Mouse (Mus musculus) gastrocnemius, adult 2 months (tissue): Measurements from ENCODE around the gene Stum. TPM values are rescaled to one million over a fixed set of nuclear protein-coding genes. Genes with fewer than 3 reads are reported as not detected.

Experiments
- DNase-seq: peaks from one replicate; pipeline ENCODE4 v3.0.0; 2022
- H3K27ac ChIP-seq: fragments of 200-600 bp; 2 replicates; pipeline ENCODE4 v1.8.1; 2022; ENCODE audit warnings: mild to moderate bottlenecking
- H3K4me3 ChIP-seq: fragments of 200-600 bp; 2 replicates; pipeline ENCODE4 v1.8.1; 2022; ENCODE audit warnings: mild to moderate bottlenecking, moderate library complexity
- CTCF ChIP-seq: fragments of 200-600 bp; IDR thresholded peaks from 2 replicates; pipeline ENCODE4 v1.8.1; 2022; ENCODE audit warnings: antibody characterized with exemption, mild to moderate bottlenecking, moderate library complexity
- intact Hi-C: fragments of 180-260 bp; cut with DNase I; formaldehyde crosslinking; loops from one replicate; pipeline ENCODE4 v1.15.1; 2025
- total RNA-seq, 2 experiments: library from RNA; stranded (reverse); gene quantifications; 2 replicates each; pipeline ENCODE4 v1.2.3; 2021

The Stum gene
- total RNA-seq, 2 experiments from 2014 or later, result 0.41 to 0.86 TPM

GRCm38 (mm10) chr1:180481956-180482355, 1.3 kb downstream of the Stum start:
- intact Hi-C loops, result loop anchor here (5.0 kb wide), 1 partner anchor 215 kb away; no protein-coding TSS in a partner anchor
- Histone ChIP-seq H3K4me3 (peak overlapping the region; percentile 36), H3K27ac (no peak overlapping the region)
- TF ChIP-seq CTCF, result no peak
- no peak for DNase-seq

GRCm38 (mm10) chr1:180481331-180481730, 2.0 kb downstream of the Stum start:
- Histone ChIP-seq H3K4me3 (no peak overlapping the region), H3K27ac (no peak overlapping the region)
- TF ChIP-seq CTCF, result no peak
- DNase-seq, result no peak
- intact Hi-C loops, result loop anchor here (5.0 kb wide), 1 partner anchor 214 kb away; no protein-coding TSS in a partner anchor

- no peak for TF ChIP-seq CTCF
- DNase-seq, result no peak
- H3K4me3 ChIP-seq, result no peak overlapping the region
- intact Hi-C loops, result loop anchor here (5.0 kb wide), 1 partner anchor 213 kb away; no protein-coding TSS in a partner anchor
- H3K27ac ChIP-seq, result no peak overlapping the region
Measured at GRCm38 (mm10) chr1:180480325-180480724, 3.0 kb downstream of the Stum start.

GRCm38 (mm10) chr1:180473566-180473965, 9.7 kb downstream of the Stum start:
- DNase-seq, result peak; percentile 54
- Histone ChIP-seq H3K27ac (peak overlapping the region; percentile 40; the same call in 1 of the 2 replicates), H3K4me3 (no peak overlapping the region)
- intact Hi-C loops, result no loop called here
- TF ChIP-seq CTCF, result no peak

GRCm38 (mm10) chr1:180468004-180468403, 15.3 kb downstream of the Stum start:
- no peak for TF ChIP-seq CTCF
- H3K27ac ChIP-seq, result peak overlapping the region; percentile 59
- no peak for DNase-seq
- intact Hi-C loops, result no loop called here
- no peak overlapping the region for H3K4me3 ChIP-seq

- DNase-seq, result no peak
- intact Hi-C loops, result no loop called here
- no peak for TF ChIP-seq CTCF
- Histone ChIP-seq H3K27ac (no peak overlapping the region), H3K4me3 (no peak overlapping the region)
Measured at GRCm38 (mm10) chr1:180465620-180466019, 17.7 kb downstream of the Stum start.

GRCm38 (mm10) chr1:180464357-180464756, 18.9 kb downstream of the Stum start:
- Histone ChIP-seq H3K4me3 (no peak overlapping the region), H3K27ac (no peak overlapping the region)
- intact Hi-C loops, result no loop called here
- TF ChIP-seq CTCF, result no peak
- no peak for DNase-seq

GRCm38 (mm10) chr1:180462983-180463475, 20.3 kb downstream of the Stum start:
- Histone ChIP-seq H3K27ac (peak overlapping the region; percentile 62; the same call in 1 of the 2 replicates), H3K4me3 (no peak overlapping the region)
- no peak for DNase-seq
- no peak for TF ChIP-seq CTCF
- intact Hi-C loops, result no loop called here

- intact Hi-C loops, result no loop called here
- DNase-seq, result peak; percentile 65
- Histone ChIP-seq H3K27ac (peak overlapping the region; percentile 62), H3K4me3 (peak overlapping the region; percentile 19)
- no peak for TF ChIP-seq CTCF
Measured at GRCm38 (mm10) chr1:180462396-180462795, 20.9 kb downstream of the Stum start.

- intact Hi-C loops, result no loop called here
- TF ChIP-seq CTCF, result no peak
- H3K4me3 ChIP-seq, result no peak overlapping the region
- peak; percentile 35 for DNase-seq
- peak overlapping the region; percentile 31; the same call in 1 of the 2 replicates for H3K27ac ChIP-seq
Measured at GRCm38 (mm10) chr1:180460721-180461120, 22.6 kb downstream of the Stum start.

GRCm38 (mm10) chr1:180458680-180459079, 24.6 kb downstream of the Stum start:
- DNase-seq, result peak; percentile 29
- TF ChIP-seq CTCF, result no peak
- Histone ChIP-seq H3K4me3 (peak overlapping the region; percentile 26), H3K27ac (peak overlapping the region; percentile 64)
- intact Hi-C loops, result no loop called here

- DNase-seq, result peak; percentile 46
- peak overlapping the region; percentile 64; the same call in 1 of the 2 replicates for H3K27ac ChIP-seq
- no peak for TF ChIP-seq CTCF
- intact Hi-C loops, result no loop called here
- peak overlapping the region; percentile 26 for H3K4me3 ChIP-seq
Measured at GRCm38 (mm10) chr1:180458274-180458673, 25.0 kb downstream of the Stum start.

GRCm38 (mm10) chr1:180449641-180450040, 33.7 kb downstream of the Stum start:
- intact Hi-C loops, result no loop called here
- Histone ChIP-seq H3K4me3 (no peak overlapping the region), H3K27ac (no peak overlapping the region)
- TF ChIP-seq CTCF, result no peak
- no peak for DNase-seq

GRCm38 (mm10) chr1:180444411-180444810, 38.9 kb downstream of the Stum start:
- no peak overlapping the region for H3K27ac ChIP-seq
- TF ChIP-seq CTCF, result no peak

More at GRCm38 (mm10) chr1:180444411-180444810, 38.9 kb downstream of the Stum start:
- no peak overlapping the region for H3K4me3 ChIP-seq
- no peak for DNase-seq
- intact Hi-C loops, result no loop called here
